Mouse (Mus musculus) heart, postnatal 10 days (tissue): Measurements from ENCODE around the gene Kdm7a. TPM values are rescaled to one million over a fixed set of nuclear protein-coding genes. Genes with fewer than 3 reads are reported as not detected.
A peak's percentile ranks its signal among the peaks of the same experiment; 100 is the strongest.

Source experiments
- DNase-seq, 2 experiments: peaks; one replicate each; pipeline ENCODE4 v3.0.0; 2021
- intact Hi-C: fragments of 180-260 bp; cut with DNase I; formaldehyde crosslinking; loops from one replicate; pipeline ENCODE4 v1.15.1; 2025
- total RNA-seq, 2 experiments: library from RNA; stranded (reverse); gene quantifications; 2 replicates each; pipeline ENCODE4 v1.2.3; 2021

Gene Kdm7a
- total RNA-seq, 2 experiments from 2014 or later = 17.6 to 21.0 TPM

- no peak for DNase-seq
These were observed 3.1 kb upstream of the Kdm7a start for GRCm38 (mm10) chr6:39209677-39210076.

GRCm38 (mm10) chr6:39208181-39208580 is 1.6 kb upstream of the Kdm7a start:
- intact Hi-C loops = loop anchor here (5.0 to 10.0 kb wide), 2 partner anchors 34 to 577 kb away; no protein-coding TSS in a partner anchor

More at GRCm38 (mm10) chr6:39209677-39210076, 3.1 kb upstream of the Kdm7a start:
- intact Hi-C loops = loop anchor here (5.0 to 10.0 kb wide), 2 partner anchors 33 to 575 kb away; no protein-coding TSS in a partner anchor

GRCm38 (mm10) chr6:39205650-39206580 is 674 bp downstream of the Kdm7a start:
- DNase-seq = peak in 1 of 2 experiments; percentile 60
- intact Hi-C loops = loop anchor here (1.0 to 10.0 kb wide), 4 partner anchors 36 to 579 kb away; no protein-coding TSS in a partner anchor

More at GRCm38 (mm10) chr6:39208181-39208580, 1.6 kb upstream of the Kdm7a start:
- no peak for DNase-seq

GRCm38 (mm10) chr6:39205064-39205649 is 1.4 kb downstream of the Kdm7a start:
- DNase-seq = peak; percentile 82 to 88
- intact Hi-C loops = loop anchor here (1.0 to 10.0 kb wide), 3 partner anchors 37 to 580 kb away; no protein-coding TSS in a partner anchor

GRCm38 (mm10) chr6:39204444-39204843 is 2.1 kb downstream of the Kdm7a start:
- no peak for DNase-seq
- intact Hi-C loops = loop anchor here (10.0 kb wide), 1 partner anchor 580 kb away; no protein-coding TSS in a partner anchor

- no peak for DNase-seq
- intact Hi-C loops = loop anchor here (10.0 kb wide), 1 partner anchor 582 kb away; no protein-coding TSS in a partner anchor
These were observed 3.4 kb downstream of the Kdm7a start for GRCm38 (mm10) chr6:39203236-39203635.

- DNase-seq = no peak
- intact Hi-C loops = no loop called here
These were observed 13.6 kb downstream of the Kdm7a start for GRCm38 (mm10) chr6:39193006-39193405.

- DNase-seq = no peak
- intact Hi-C loops = no loop called here
These were observed 15.1 kb downstream of the Kdm7a start for GRCm38 (mm10) chr6:39191518-39191917.

- no peak for DNase-seq
- intact Hi-C loops = loop anchor here (5.0 kb wide), 1 partner anchor 155 kb away; no protein-coding TSS in a partner anchor
These were observed 19.4 kb downstream of the Kdm7a start for GRCm38 (mm10) chr6:39187227-39187626.

GRCm38 (mm10) chr6:39169089-39169488 is 37.5 kb downstream of the Kdm7a start:
- intact Hi-C loops = no loop called here
- DNase-seq = no peak

GRCm38 (mm10) chr6:39164891-39165290 is 41.7 kb downstream of the Kdm7a start:
- intact Hi-C loops = no loop called here
- no peak for DNase-seq

GRCm38 (mm10) chr6:39161975-39162374 is 44.6 kb downstream of the Kdm7a start:
- DNase-seq = no peak
- intact Hi-C loops = no loop called here

GRCm38 (mm10) chr6:39146041-39146440 is 60.5 kb downstream of the Kdm7a start:
- intact Hi-C loops = no loop called here
- DNase-seq = peak in 1 of 2 experiments; percentile 12

- intact Hi-C loops = no loop called here
- no peak for DNase-seq
These were observed 74.0 kb downstream of the Kdm7a start for GRCm38 (mm10) chr6:39132556-39132955.

GRCm38 (mm10) chr6:39131480-39131879 is 75.1 kb downstream of the Kdm7a start:
- DNase-seq = no peak
- intact Hi-C loops = no loop called here

- no peak for DNase-seq
- intact Hi-C loops = no loop called here
These were observed 81.9 kb downstream of the Kdm7a start for GRCm38 (mm10) chr6:39124719-39125118.

GRCm38 (mm10) chr6:39120685-39121084 is 85.9 kb downstream of the Kdm7a start:
- DNase-seq = peak in 1 of 2 experiments; percentile 16
- intact Hi-C loops = no loop called here

GRCm38 (mm10) chr6:39118456-39118881 is 88.1 kb downstream of the Kdm7a start:
- intact Hi-C loops = no loop called here
- DNase-seq = peak in 1 of 2 experiments; percentile 75

GRCm38 (mm10) chr6:39117584-39118455 is 88.8 kb downstream of the Kdm7a start, which contains the start of gene Parp12:
TSS of gene Parp12 (minus strand) at chr6:39118349.
- DNase-seq = peak; percentile 87 to 88
- intact Hi-C loops = no loop called here

- no peak for DNase-seq
- intact Hi-C loops = no loop called here
These were observed 91.2 kb downstream of the Kdm7a start for GRCm38 (mm10) chr6:39115438-39115837.
